Mouse (Mus musculus): ENCODE results near the gene Gm3591.
"Not testable (repeated sequence)": the region's sequence is repeated elsewhere in the genome, so short reads cannot be mapped to it uniquely, and the experiment has no call there.

Gene Gm3591

GRCm38 (mm10) chr14:6412382-6412781, at the start of gene Gm3591:
TSS of gene Gm3591 (minus strand) at chr14:6412482.
- not testable (repeated sequence) for DNase-seq

- not testable (repeated sequence) for DNase-seq
Observed at GRCm38 (mm10) chr14:6444511-6444910, 32.2 kb upstream of the Gm3591 start, which contains the start of gene Gm3594. TSS of gene Gm3594 (minus strand) at chr14:6444611.

GRCm38 (mm10) chr14:6440774-6441173, 28.5 kb upstream of the Gm3591 start:
- not testable (repeated sequence) for DNase-seq

- DNase-seq, result not testable (repeated sequence)
Observed at GRCm38 (mm10) chr14:6440206-6440605, 27.9 kb upstream of the Gm3591 start.

- DNase-seq, result not testable (repeated sequence)
Observed at GRCm38 (mm10) chr14:6426766-6427165, 14.5 kb upstream of the Gm3591 start.

GRCm38 (mm10) chr14:6426353-6426752, 14.1 kb upstream of the Gm3591 start:
- not testable (repeated sequence) for DNase-seq

GRCm38 (mm10) chr14:6390219-6390618, 22.1 kb downstream of the Gm3591 start, which contains the start of gene Gm16440:
TSS of gene Gm16440 (minus strand) at chr14:6390319.
- not testable (repeated sequence) for DNase-seq
